In the genomic region with DNA sequence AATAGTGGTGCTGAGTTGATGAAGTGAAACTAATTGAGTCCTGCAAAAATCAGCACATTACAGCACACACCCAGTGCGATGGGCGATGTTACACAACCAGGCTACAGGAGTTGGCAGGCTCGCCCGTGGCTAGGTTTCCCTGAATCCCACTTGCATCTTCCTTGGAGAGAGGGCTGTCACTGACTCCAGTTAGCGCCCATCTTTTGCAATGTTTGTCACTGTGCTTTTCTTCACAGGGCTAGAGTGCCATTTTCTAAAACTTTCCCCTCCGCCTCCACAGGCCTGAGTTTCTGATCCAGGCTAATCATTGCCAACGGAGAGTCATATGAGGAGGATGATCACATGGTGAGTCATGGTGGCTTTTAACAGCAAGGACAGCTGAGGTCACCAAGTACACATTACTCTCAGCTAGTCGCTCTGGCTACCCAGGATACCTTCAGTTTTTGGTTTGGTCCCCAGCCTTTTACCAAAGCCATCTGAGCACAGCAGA, we compare ENCODE assay signal across 9 mouse cellular contexts.
DNase-seq lines count a peak whose midpoint lies in the region; ATAC-seq lines count a peak whose summit lies in the region.
"Had no signal": no experiment of that assay in that cellular context is flagged by ENCODE, and none has a peak within 500 bp of the region (broad histone marks: within the 10 kb centered on the region; RNA-seq: fewer than 3 reads in every experiment).

No protein-coding gene starts in this region.

- H3K27me3 ChIP-seq in heart, embryonic 11.5 days (ENCODE audit: control insufficient read depth, insufficient read depth, low read length), result no peaks in the 10 kb centered on the region
- no peaks in the 10 kb centered on the region for H3K27me3 ChIP-seq in hindbrain, embryonic 12.5 days
- H3K27me3 ChIP-seq: CH12.LX had no signal

- DNase-seq in heart, adult 18-20 months, result peak; percentile 54 to 58
- peak; percentile 78 for DNase-seq in Muller cell, postnatal 12 days (ENCODE audit: inconsistent ontology term)
- peak; percentile 51 to 57 for DNase-seq in gastrocnemius, postnatal 36 days
- DNase-seq in kidney, postnatal 36 days, result peak; percentile 56 to 64
- DNase-seq in layer of hippocampus, postnatal 25 days (ENCODE audit: extremely low spot score in 1 of 2, low spot score in 1 of 2), result no peak
- no peak for DNase-seq in left cerebral cortex, adult 18-20 months (ENCODE audit: low spot score in 2 of 2)

- no peak overlapping the region for H3K27ac ChIP-seq in heart, embryonic 11.5 days (ENCODE audit: low read depth, low read length)
- no peak overlapping the region for H3K27ac ChIP-seq in hindbrain, embryonic 12.5 days

- peaks cover 12% of the 10 kb centered on the region for H3K36me3 ChIP-seq in heart, embryonic 11.5 days (ENCODE audit: control insufficient read depth, insufficient read depth, low read length)
- H3K36me3 ChIP-seq in hindbrain, embryonic 12.5 days, result peaks cover 23% of the 10 kb centered on the region

- H3K9ac ChIP-seq in heart, embryonic 11.5 days (ENCODE audit: low read depth, low read length), result no peak overlapping the region
- H3K9ac ChIP-seq in hindbrain, embryonic 12.5 days, result no peak overlapping the region

- H3K9me3 ChIP-seq in heart, embryonic 11.5 days (replicated peaks; ENCODE audit: control insufficient read depth, low read length), result no peaks in the 10 kb centered on the region
- no peaks in the 10 kb centered on the region for H3K9me3 ChIP-seq in hindbrain, embryonic 12.5 days (replicated peaks)

- 83% methylated on average over 8 of the region's 8 CpGs for whole genome bisulfite sequencing in heart, embryonic 11.5 days (ENCODE audit: insufficient replicate concordance)
- WGBS in hindbrain, embryonic 12.5 days, result 91% methylated on average over 8 of the region's 8 CpGs

- H3K4me1 ChIP-seq in heart, embryonic 11.5 days (ENCODE audit: control insufficient read depth, insufficient read depth, low read length), result no peaks in the 10 kb centered on the region
- no peaks in the 10 kb centered on the region for H3K4me1 ChIP-seq in hindbrain, embryonic 12.5 days

- no peak overlapping the region for H3K4me2 ChIP-seq in heart, embryonic 11.5 days
- no peak overlapping the region for H3K4me2 ChIP-seq in hindbrain, embryonic 12.5 days (replicated peaks)

- H3K4me3 ChIP-seq in heart, embryonic 11.5 days (ENCODE audit: low read depth, low read length), result no peak overlapping the region
- no peak overlapping the region for H3K4me3 ChIP-seq in hindbrain, embryonic 12.5 days

- intact Hi-C loops in gastrocnemius, postnatal 36 days (cut with DNase I), result no loop called here

- ATAC-seq in heart, embryonic 11.5 days (replicated peaks; ENCODE audit: insufficient number of reproducible peaks, low FRiP score, low TSS enrichment), result no peak
- no peak for ATAC-seq in hindbrain, embryonic 12.5 days (ENCODE audit: low FRiP score)

Comparison
In these comparisons a context has a peak if more than half of its experiments do, and no peak if none do; other contexts are left out.
1. DNase-seq: peak in heart, adult 18-20 months (2 of 2), Muller cell, postnatal 12 days (single experiment), gastrocnemius, postnatal 36 days (2 of 2) and kidney, postnatal 36 days (2 of 2); none in layer of hippocampus, postnatal 25 days (0 of 2) and left cerebral cortex, adult 18-20 months (0 of 2).